Mouse (Mus musculus): ENCODE data around the gene Rasgef1c. TPM values are rescaled to one million over a fixed set of nuclear protein-coding genes. Genes with fewer than 3 reads are reported as not detected.
A peak's percentile ranks its signal among the peaks of the same experiment; 100 is the strongest.

Rasgef1c gene
- total RNA-seq, 2 experiments from 2014 or later = 0.29 TPM; not detected in 1

- intact Hi-C loops (cut with DNase I) = no loop called here
- DNase-seq = no peak
These were observed 17.7 kb downstream of the Rasgef1c start for GRCm38 (mm10) chr11:49919304-49919703.

GRCm38 (mm10) chr11:49923539-49923938 lies 21.9 kb downstream of the Rasgef1c start:
- intact Hi-C loops (cut with DNase I) = no loop called here
- DNase-seq = no peak

- intact Hi-C loops (cut with DNase I) = no loop called here
- DNase-seq = no peak
These were observed 24.5 kb downstream of the Rasgef1c start for GRCm38 (mm10) chr11:49926183-49926582.

GRCm38 (mm10) chr11:49927169-49927568 lies 25.5 kb downstream of the Rasgef1c start:
- DNase-seq = no peak
- intact Hi-C loops (cut with DNase I) = no loop called here

- DNase-seq = peak; percentile 17 to 28
- intact Hi-C loops (cut with DNase I) = no loop called here
These were observed 26.0 kb downstream of the Rasgef1c start for GRCm38 (mm10) chr11:49927670-49928069.

GRCm38 (mm10) chr11:49931037-49931625 lies 29.5 kb downstream of the Rasgef1c start:
- intact Hi-C loops (cut with DNase I) = no loop called here
- DNase-seq = no peak

- intact Hi-C loops (cut with DNase I) = no loop called here
- no peak for DNase-seq
These were observed 30.2 kb downstream of the Rasgef1c start for GRCm38 (mm10) chr11:49931853-49932252.

GRCm38 (mm10) chr11:49933811-49934210 lies 32.2 kb downstream of the Rasgef1c start:
- intact Hi-C loops (cut with DNase I) = no loop called here
- no peak for DNase-seq

GRCm38 (mm10) chr11:49934322-49934721 lies 32.7 kb downstream of the Rasgef1c start:
- DNase-seq = peak; percentile 29 to 38
- intact Hi-C loops (cut with DNase I) = no loop called here

- intact Hi-C loops (cut with DNase I) = no loop called here
- no peak for DNase-seq
These were observed 34.8 kb downstream of the Rasgef1c start for GRCm38 (mm10) chr11:49936458-49936857.

- DNase-seq = no peak
- intact Hi-C loops (cut with DNase I) = no loop called here
These were observed 36.1 kb downstream of the Rasgef1c start for GRCm38 (mm10) chr11:49937779-49938178.

- DNase-seq = peak in 1 of 2 experiments; percentile 25
- intact Hi-C loops (cut with DNase I) = no loop called here
These were observed 36.9 kb downstream of the Rasgef1c start for GRCm38 (mm10) chr11:49938258-49939164.

GRCm38 (mm10) chr11:49942841-49943240 lies 41.2 kb downstream of the Rasgef1c start:
- no peak for DNase-seq
- intact Hi-C loops (cut with DNase I) = no loop called here

GRCm38 (mm10) chr11:49943901-49944300 lies 42.3 kb downstream of the Rasgef1c start:
- no peak for DNase-seq
- intact Hi-C loops (cut with DNase I) = no loop called here

GRCm38 (mm10) chr11:49945726-49946125 lies 44.1 kb downstream of the Rasgef1c start:
- intact Hi-C loops (cut with DNase I) = no loop called here
- no peak for DNase-seq

- DNase-seq = no peak
- intact Hi-C loops (cut with DNase I) = no loop called here
These were observed 48.2 kb downstream of the Rasgef1c start for GRCm38 (mm10) chr11:49949839-49950238.

GRCm38 (mm10) chr11:49953616-49954015 lies 52.0 kb downstream of the Rasgef1c start:
- intact Hi-C loops (cut with DNase I) = no loop called here
- DNase-seq = no peak

- intact Hi-C loops (cut with DNase I) = loop anchor here (1.0 kb wide), 1 partner anchor 54 kb away; the partner anchor contains the start of gene Rasgef1c
- DNase-seq = peak; percentile 68 to 83
These were observed 54.1 kb downstream of the Rasgef1c start for GRCm38 (mm10) chr11:49955577-49956261.

- intact Hi-C loops (cut with DNase I) = no loop called here
These were observed 56.4 kb downstream of the Rasgef1c start for GRCm38 (mm10) chr11:49958017-49958416.

GRCm38 (mm10) chr11:49961098-49961740 lies 59.6 kb downstream of the Rasgef1c start:
- intact Hi-C loops (cut with DNase I) = no loop called here
- peak; percentile 54 to 79 for DNase-seq

More at GRCm38 (mm10) chr11:49958017-49958416, 56.4 kb downstream of the Rasgef1c start:
- DNase-seq = no peak

- intact Hi-C loops (cut with DNase I) = no loop called here
These were observed 63.7 kb downstream of the Rasgef1c start for GRCm38 (mm10) chr11:49965320-49965719.

More at GRCm38 (mm10) chr11:49965320-49965719, 63.7 kb downstream of the Rasgef1c start:
- DNase-seq = no peak

Measured in heart, postnatal 10 days (tissue).